ENCODE assay signal across 8 mouse cellular contexts in genomic region chr3:14874402-14875040, GRCm38 (mm10). TPM values are rescaled to one million over a fixed set of nuclear protein-coding genes. Genes with fewer than 3 reads are reported as not detected.
DNase-seq lines count a peak whose midpoint lies in the region; ATAC-seq and TF ChIP-seq lines count a peak whose summit lies in the region.

No protein-coding gene starts in this region.

- no peak for ATAC-seq in embryonic facial prominence, embryonic 14.5 days (ENCODE audit: low read depth)
- no peak for ATAC-seq in liver, embryonic 16.5 days (ENCODE audit: low read depth)

- no peak for TF ChIP-seq POLR2A in heart, adult 2 months (IDR thresholded peaks at IDR 0.05; ENCODE audit: insufficient read depth, low read depth, low read length)

- H3K9ac ChIP-seq in heart, adult 2 months (ENCODE audit: low read depth, low read length), result no peak overlapping the region
- H3K9ac ChIP-seq in embryonic facial prominence, embryonic 14.5 days (ENCODE audit: low read depth, low read length), result no peak overlapping the region
- H3K9ac ChIP-seq in liver, embryonic 16.5 days (ENCODE audit: low read depth, low read length), result no peak overlapping the region

- H3K27me3 ChIP-seq in heart, adult 2 months (ENCODE audit: control insufficient read depth, insufficient read depth, low read length), result no peaks in the 10 kb centered on the region
- H3K27me3 ChIP-seq in embryonic facial prominence, embryonic 14.5 days (replicated peaks; ENCODE audit: control insufficient read depth, insufficient read depth, low read length), result no peaks in the 10 kb centered on the region
- no peaks in the 10 kb centered on the region for H3K27me3 ChIP-seq in liver, embryonic 16.5 days (ENCODE audit: control insufficient read depth, insufficient read depth, low read depth, low read length)

- H3K79me2 ChIP-seq in heart, adult 2 months (replicated peaks; ENCODE audit: control insufficient read depth, insufficient read depth, low read length), result no peaks in the 10 kb centered on the region

- no peak for TF ChIP-seq EP300 in heart, adult 2 months (IDR thresholded peaks at IDR 0.05; ENCODE audit: insufficient read depth, low read depth, low read length)

- intact Hi-C loops in heart, adult 2 months (cut with DNase I), result loop anchor here (1.0 to 5.0 kb wide), 2 partner anchors 320 to 373 kb away; no protein-coding TSS in a partner anchor
- intact Hi-C loops in heart, postnatal 36 days (cut with DNase I), result loop anchor here (1.0 to 10.0 kb wide), 3 partner anchors 220 to 373 kb away; no protein-coding TSS in a partner anchor

- no peaks in the 10 kb centered on the region for H3K36me3 ChIP-seq in heart, adult 2 months (ENCODE audit: control insufficient read depth, insufficient read depth, low read length)
- H3K36me3 ChIP-seq in embryonic facial prominence, embryonic 14.5 days (ENCODE audit: control insufficient read depth, insufficient read depth, low read length), result no peaks in the 10 kb centered on the region
- H3K36me3 ChIP-seq in liver, embryonic 16.5 days (ENCODE audit: control insufficient read depth, insufficient read depth), result no peaks in the 10 kb centered on the region

- no peak overlapping the region for H3K4me3 ChIP-seq in heart, adult 2 months
- no peak overlapping the region for H3K4me3 ChIP-seq in embryonic facial prominence, embryonic 14.5 days (ENCODE audit: low read depth, low read length)
- no peak overlapping the region for H3K4me3 ChIP-seq in liver, embryonic 16.5 days (ENCODE audit: low read depth, low read length)

- 30% methylated on average over 8 of the region's 8 CpGs for WGBS in heart, adult 2 months
- 32% methylated on average over 8 of the region's 8 CpGs for WGBS in embryonic facial prominence, embryonic 14.5 days
- 32% methylated on average over 8 of the region's 8 CpGs for WGBS in liver, embryonic 16.5 days (ENCODE audit: insufficient replicate concordance)

- H3K4me1 ChIP-seq in heart, adult 2 months (ENCODE audit: control insufficient read depth, insufficient read depth, low read length), result no peaks in the 10 kb centered on the region
- no peaks in the 10 kb centered on the region for H3K4me1 ChIP-seq in embryonic facial prominence, embryonic 14.5 days (ENCODE audit: control insufficient read depth, insufficient read depth, low read length)
- H3K4me1 ChIP-seq in liver, embryonic 16.5 days (ENCODE audit: control insufficient read depth, low read depth, low read length), result peaks cover 24% of the 10 kb centered on the region

- no peak overlapping the region for H3K4me2 ChIP-seq in embryonic facial prominence, embryonic 14.5 days (ENCODE audit: low read depth, low read length)
- H3K4me2 ChIP-seq in liver, embryonic 16.5 days (ENCODE audit: low read depth, low read length), result no peak overlapping the region; the same call in 1 of the 2 replicates

- no peaks in the 10 kb centered on the region for H3K9me3 ChIP-seq in embryonic facial prominence, embryonic 14.5 days (ENCODE audit: control insufficient read depth, low read length)
- H3K9me3 ChIP-seq in liver, embryonic 16.5 days (replicated peaks; ENCODE audit: control insufficient read depth, low read length), result no peaks in the 10 kb centered on the region

- TF ChIP-seq CTCF in heart, adult 2 months (IDR thresholded peaks at IDR 0.05), result peak; percentile 85

- no peak for DNase-seq in heart, adult 2 months
- no peak for DNase-seq in heart, postnatal 36 days
- peak; percentile 78 for DNase-seq in CD4-positive, CD25-positive, alpha-beta regulatory T cell, adult 2 months (ENCODE audit: low read depth, low spot score)
- peak; percentile 79 for DNase-seq in embryonic facial prominence, embryonic 14.5 days (ENCODE audit: low spot score)
- no peak for DNase-seq in urinary bladder, postnatal 10 days (ENCODE audit: low spot score)
- DNase-seq in cerebellum, postnatal 25 days, result no peak
- no peak for DNase-seq in left cerebral cortex, adult 11 months (ENCODE audit: low spot score)

- no peak overlapping the region for H3K27ac ChIP-seq in heart, adult 2 months
- H3K27ac ChIP-seq in embryonic facial prominence, embryonic 14.5 days (replicated peaks; ENCODE audit: low read depth, low read length), result no peak overlapping the region
- peak overlapping the region; percentile 42; the same call in 1 of the 2 replicates for H3K27ac ChIP-seq in liver, embryonic 16.5 days (ENCODE audit: low read length)

RNA-seq across cellular contexts. Expression of gene Car3, which starts 11.2 kb away (rescaled TPM):
- 10 to 100 TPM; 34.4 to 82.7 TPM for total RNA-seq in heart, adult 2 months (2021)
- polyA plus RNA-seq in heart, adult 2 months (2012; rRNA removed), result 114 and 259 TPM in 2 replicates
- total RNA-seq in heart, postnatal 36 days (2021), result 10 to 100 TPM in 1 of 2 experiments, 1 to 10 TPM in 1; 9.3 to 52.3 TPM
- 206 and 577 TPM in 2 replicates for polyA plus RNA-seq in embryonic facial prominence, embryonic 14.5 days (2014; fragmentation: Nextera tagmentation; extraction: Ambion mirVana)
- 138 and 165 TPM in 2 replicates for polyA plus RNA-seq in liver, embryonic 16.5 days (2015; fragmentation: Nextera tagmentation; extraction: Ambion mirVana)

RNA-seq across cellular contexts. Expression of gene Car2, which starts 11.6 kb away (rescaled TPM):
- total RNA-seq in heart, adult 2 months (2021), result 1 to 10 TPM; 6.8 to 7.8 TPM
- polyA plus RNA-seq in heart, adult 2 months (2012; rRNA removed), result 12.3 and 24.3 TPM in 2 replicates
- total RNA-seq in heart, postnatal 36 days (2021), result 1 to 10 TPM; 6.3 to 6.7 TPM
- polyA plus RNA-seq in embryonic facial prominence, embryonic 14.5 days (2014; fragmentation: Nextera tagmentation; extraction: Ambion mirVana), result 28.8 and 33.3 TPM in 2 replicates
- polyA plus RNA-seq in liver, embryonic 16.5 days (2015; fragmentation: Nextera tagmentation; extraction: Ambion mirVana), result 2,019 and 2,429 TPM in 2 replicates

Comparison
In these comparisons a context has a peak if more than half of its experiments do, and no peak if none do; other contexts are left out.
1. DNase-seq: peak in CD4-positive, CD25-positive, alpha-beta regulatory T cell, adult 2 months (single experiment) and embryonic facial prominence, embryonic 14.5 days (single experiment); none in heart, adult 2 months (0 of 2), heart, postnatal 36 days (0 of 2), urinary bladder, postnatal 10 days (single experiment), cerebellum, postnatal 25 days (0 of 2) and left cerebral cortex, adult 11 months (single experiment).
2. RNA of gene Car2, which starts 11.6 kb away (polyA plus RNA-seq): 2,019 to 2,429 TPM in liver, embryonic 16.5 days; 28.8 to 33.3 TPM in embryonic facial prominence, embryonic 14.5 days and 12.3 to 24.3 TPM in heart, adult 2 months; every median in the first group is over 10 times any median in the second.